Mouse (Mus musculus) ES-Bruce4 (cell line): ENCODE results near the gene Dio1. TPM values are rescaled to one million over a fixed set of nuclear protein-coding genes. Genes with fewer than 3 reads are reported as not detected.

Experiments
- H3K27ac ChIP-seq: 2 replicates; pipeline ENCODE4 v1.5.1; 2012; ENCODE audit warnings: low read length, inconsistent platforms; ENCODE audit not compliant: insufficient read depth
- H3K27me3 ChIP-seq: 2 replicates; pipeline ENCODE4 v1.6.1; 2012; ENCODE audit warnings: mild to moderate bottlenecking, low read length, inconsistent platforms; ENCODE audit not compliant: control insufficient read depth, poor library complexity, insufficient read depth, severe bottlenecking
- H3K36me3 ChIP-seq: 2 replicates; pipeline ENCODE4 v1.6.1; 2012; ENCODE audit warnings: inconsistent platforms, mild to moderate bottlenecking, low read length, moderate library complexity; ENCODE audit not compliant: control insufficient read depth, poor library complexity, insufficient read depth, severe bottlenecking
- H3K4me1 ChIP-seq: one replicate; pipeline ENCODE4 v1.8.1; 2011; ENCODE audit warnings: low read length; ENCODE audit not compliant: control insufficient read depth, insufficient read depth
- H3K4me3 ChIP-seq: 2 replicates; pipeline ENCODE4 v1.5.1; 2011; ENCODE audit warnings: low read depth, mild to moderate bottlenecking, low read length
- H3K9ac ChIP-seq: 2 replicates; pipeline ENCODE4 v1.6.1; 2012; ENCODE audit warnings: low read depth, mild to moderate bottlenecking, inconsistent platforms; ENCODE audit not compliant: poor library complexity, severe bottlenecking
- H3K9me3 ChIP-seq: replicated peaks from 2 replicates; pipeline ENCODE4 v1.6.1; 2012; ENCODE audit warnings: mild to moderate bottlenecking, low read length, inconsistent platforms; ENCODE audit not compliant: control insufficient read depth, poor library complexity, insufficient read depth, severe bottlenecking
- CTCF ChIP-seq: IDR thresholded peaks from one replicate; pipeline ENCODE4 v1.8.1; 2011; ENCODE audit warnings: low read depth, low read length
- EP300 ChIP-seq: IDR thresholded peaks from 2 replicates; pipeline ENCODE4 v1.6.1; 2011; ENCODE audit warnings: low read depth, low read length; ENCODE audit not compliant: insufficient read depth
- POLR2A ChIP-seq: IDR thresholded peaks from one replicate; pipeline ENCODE4 v1.8.1; 2011; ENCODE audit warnings: low read length; ENCODE audit not compliant: insufficient read depth
- polyA plus RNA-seq: library from polyadenylated mRNA; stranded (reverse); fragments of >200 nt; gene quantifications from 2 replicates; pipeline ENCODE4 v1.2.4, GENCODE M21; 2011; ENCODE audit warnings: low read depth; ENCODE audit not compliant: missing spikeins, insufficient read depth, insufficient read length

Dio1 gene
- polyA plus RNA-seq, 1 experiment = not detected

DNA sequence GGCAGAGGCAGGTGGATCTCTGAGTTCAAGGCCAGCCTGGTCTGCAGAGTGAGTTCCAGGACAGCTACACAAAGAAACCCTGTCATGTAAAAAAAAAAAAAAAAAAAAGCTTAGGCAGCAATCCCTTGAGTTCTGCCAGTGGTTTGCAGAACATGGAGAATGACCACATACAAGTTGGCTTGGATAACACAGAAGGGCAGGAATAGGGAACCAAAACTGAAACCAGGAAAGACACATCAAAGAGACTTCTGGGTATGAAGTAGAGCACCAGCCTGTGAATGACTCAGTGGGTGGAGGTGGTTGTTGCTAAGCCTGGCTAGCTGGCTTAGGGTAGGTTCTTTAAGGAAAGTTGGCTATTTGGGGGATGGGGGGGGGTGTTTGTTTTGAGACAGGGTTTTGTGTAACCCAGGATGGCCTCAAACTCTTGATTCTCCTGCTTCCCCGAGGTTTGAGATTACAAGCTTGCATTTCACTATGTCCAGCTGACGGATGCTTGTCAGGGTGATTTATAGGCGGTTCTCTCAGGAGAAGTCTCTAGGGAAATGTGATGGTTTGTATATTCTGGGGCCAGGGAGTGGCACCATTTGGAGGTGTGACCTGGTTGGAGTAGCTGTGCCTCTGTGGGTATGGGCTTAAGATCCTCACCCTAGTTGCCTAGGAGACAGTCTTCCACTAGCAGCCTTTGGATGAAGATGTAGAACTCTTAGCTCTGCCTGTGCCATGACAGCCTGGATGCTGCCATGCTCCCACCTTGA is 21.3 kb downstream of the Dio1 start:
- Histone ChIP-seq H3K4me1 (no peaks in the 10 kb centered on the region), H3K27me3 (no peaks in the 10 kb centered on the region), H3K9ac (no peak overlapping the region), H3K4me3 (no peak overlapping the region), H3K27ac (no peak overlapping the region), H3K36me3 (no peaks in the 10 kb centered on the region), H3K9me3 (no peaks in the 10 kb centered on the region)
- no peak for TF ChIP-seq CTCF
- TF ChIP-seq POLR2A = no peak
- TF ChIP-seq EP300 = no peak

DNA sequence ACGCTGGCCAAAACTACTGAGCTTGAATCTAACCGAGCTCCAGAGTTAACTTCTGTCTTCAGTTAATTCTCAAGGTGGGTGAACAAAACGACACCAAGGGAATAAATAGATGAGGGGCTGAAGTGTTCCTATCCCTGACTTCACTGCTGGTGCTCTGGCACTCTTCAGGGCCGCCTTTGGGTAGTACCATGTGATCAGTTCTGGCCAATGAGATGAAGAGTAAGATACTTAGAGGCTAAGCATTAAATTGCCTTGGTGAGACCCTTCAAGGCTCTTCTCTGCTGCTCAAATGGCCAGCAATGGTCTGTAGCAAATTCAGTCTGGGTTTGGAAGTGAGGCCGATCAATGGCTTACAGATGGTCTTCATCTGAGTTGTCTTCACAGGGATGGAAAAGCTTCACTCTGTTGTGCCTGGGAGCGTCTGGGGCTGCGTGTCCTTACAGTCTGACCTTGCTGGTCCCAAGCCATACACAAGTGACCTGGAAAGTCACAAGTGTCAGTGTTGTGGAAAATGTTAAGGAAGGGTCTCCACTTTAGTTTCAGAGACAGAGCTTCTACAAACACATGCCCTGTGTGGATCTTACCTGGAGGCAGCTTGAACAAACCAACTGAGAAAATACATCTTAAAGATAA is 26.0 kb downstream of the Dio1 start:
- TF ChIP-seq POLR2A = no peak
- no peak for TF ChIP-seq EP300
- TF ChIP-seq CTCF = no peak
- H3K27ac ChIP-seq = no peak overlapping the region
- no peak overlapping the region for H3K9ac ChIP-seq
- H3K4me3 ChIP-seq = no peak overlapping the region
- no peaks in the 10 kb centered on the region for H3K4me1 ChIP-seq
- no peaks in the 10 kb centered on the region for H3K9me3 ChIP-seq
- H3K27me3 ChIP-seq = no peaks in the 10 kb centered on the region
- no peaks in the 10 kb centered on the region for H3K36me3 ChIP-seq

DNA sequence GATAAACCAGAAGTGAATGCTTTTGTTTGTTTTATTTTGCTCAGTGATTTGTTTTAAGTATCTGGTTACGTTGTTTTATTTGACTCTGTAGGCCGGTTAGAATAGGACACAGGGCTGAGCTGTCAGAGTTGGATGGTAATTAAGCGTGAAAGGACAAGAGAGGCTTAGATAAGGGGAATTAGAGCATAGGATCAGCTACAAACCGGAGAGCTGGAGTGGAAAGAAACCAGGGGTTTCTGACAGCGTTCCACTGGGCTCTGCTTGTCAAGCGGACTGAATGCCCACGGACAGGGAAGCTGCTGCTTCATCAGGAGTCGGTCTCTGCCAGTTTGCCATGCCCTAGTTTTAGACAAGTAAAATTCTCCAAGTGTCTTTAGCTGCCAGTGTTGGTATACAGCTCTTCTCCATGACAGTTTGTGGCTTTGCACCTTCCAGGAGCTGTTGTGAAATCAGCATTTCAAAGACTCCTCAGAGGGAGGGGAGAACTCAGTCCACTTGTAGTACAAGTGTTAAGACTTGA is 28.7 kb downstream of the Dio1 start:
- no peak overlapping the region for H3K27ac ChIP-seq
- no peak overlapping the region for H3K9ac ChIP-seq
- H3K4me3 ChIP-seq = no peak overlapping the region
- H3K9me3 ChIP-seq = no peaks in the 10 kb centered on the region
- H3K36me3 ChIP-seq = no peaks in the 10 kb centered on the region
- H3K27me3 ChIP-seq = no peaks in the 10 kb centered on the region
- no peak for TF ChIP-seq EP300
- no peak for TF ChIP-seq CTCF
- no peak for TF ChIP-seq POLR2A
- no peaks in the 10 kb centered on the region for H3K4me1 ChIP-seq

- Histone ChIP-seq H3K27me3 (no peaks in the 10 kb centered on the region), H3K9me3 (no peaks in the 10 kb centered on the region), H3K4me1 (no peaks in the 10 kb centered on the region), H3K9ac (no peak overlapping the region), H3K36me3 (no peaks in the 10 kb centered on the region), H3K27ac (no peak overlapping the region), H3K4me3 (no peak overlapping the region)
- TF ChIP-seq EP300 (no peak), CTCF (no peak), POLR2A (no peak)
Observed at GRCm38 (mm10) chr4:107274511-107274910, 32.5 kb downstream of the Dio1 start.

- H3K9me3 ChIP-seq = no peaks in the 10 kb centered on the region
- H3K27ac ChIP-seq = no peak overlapping the region
- no peak overlapping the region for H3K9ac ChIP-seq
- H3K36me3 ChIP-seq = no peaks in the 10 kb centered on the region
- H3K4me1 ChIP-seq = no peaks in the 10 kb centered on the region
- no peak overlapping the region for H3K4me3 ChIP-seq
- TF ChIP-seq EP300 = no peak
- TF ChIP-seq CTCF = no peak
- no peak for TF ChIP-seq POLR2A
- H3K27me3 ChIP-seq = no peaks in the 10 kb centered on the region
Observed at GRCm38 (mm10) chr4:107273683-107274082, 33.3 kb downstream of the Dio1 start.

DNA sequence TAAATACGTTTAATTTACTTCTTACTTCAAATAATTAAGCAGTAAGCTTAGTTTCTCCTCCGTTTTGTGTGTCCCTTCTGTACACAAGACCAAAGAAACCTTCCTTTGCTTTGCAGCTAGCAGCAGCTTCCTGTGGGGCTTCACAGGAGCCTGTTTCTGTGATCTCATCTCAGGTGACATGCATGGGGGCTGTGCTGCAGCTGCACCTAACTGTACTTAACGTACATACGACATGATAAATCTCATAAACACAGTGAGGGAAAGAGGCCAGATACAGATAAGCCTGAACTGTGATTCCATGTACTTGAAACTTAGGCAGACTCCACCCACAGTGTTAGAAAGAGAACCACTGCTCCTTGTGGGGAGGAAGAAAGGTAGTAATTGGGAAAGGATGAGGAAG is 47.0 kb downstream of the Dio1 start:
- H3K9me3 ChIP-seq = no peaks in the 10 kb centered on the region; the same call in 1 of the 2 replicates
- H3K4me1 ChIP-seq = no peaks in the 10 kb centered on the region
- no peaks in the 10 kb centered on the region for H3K27me3 ChIP-seq
- no peak overlapping the region for H3K4me3 ChIP-seq
- H3K27ac ChIP-seq = no peak overlapping the region
- no peak for TF ChIP-seq POLR2A
- TF ChIP-seq EP300 = no peak
- no peak for TF ChIP-seq CTCF
- no peak overlapping the region for H3K9ac ChIP-seq
- H3K36me3 ChIP-seq = no peaks in the 10 kb centered on the region
